1 mouse cellular context compared by ENCODE assay signal in the genomic region with DNA sequence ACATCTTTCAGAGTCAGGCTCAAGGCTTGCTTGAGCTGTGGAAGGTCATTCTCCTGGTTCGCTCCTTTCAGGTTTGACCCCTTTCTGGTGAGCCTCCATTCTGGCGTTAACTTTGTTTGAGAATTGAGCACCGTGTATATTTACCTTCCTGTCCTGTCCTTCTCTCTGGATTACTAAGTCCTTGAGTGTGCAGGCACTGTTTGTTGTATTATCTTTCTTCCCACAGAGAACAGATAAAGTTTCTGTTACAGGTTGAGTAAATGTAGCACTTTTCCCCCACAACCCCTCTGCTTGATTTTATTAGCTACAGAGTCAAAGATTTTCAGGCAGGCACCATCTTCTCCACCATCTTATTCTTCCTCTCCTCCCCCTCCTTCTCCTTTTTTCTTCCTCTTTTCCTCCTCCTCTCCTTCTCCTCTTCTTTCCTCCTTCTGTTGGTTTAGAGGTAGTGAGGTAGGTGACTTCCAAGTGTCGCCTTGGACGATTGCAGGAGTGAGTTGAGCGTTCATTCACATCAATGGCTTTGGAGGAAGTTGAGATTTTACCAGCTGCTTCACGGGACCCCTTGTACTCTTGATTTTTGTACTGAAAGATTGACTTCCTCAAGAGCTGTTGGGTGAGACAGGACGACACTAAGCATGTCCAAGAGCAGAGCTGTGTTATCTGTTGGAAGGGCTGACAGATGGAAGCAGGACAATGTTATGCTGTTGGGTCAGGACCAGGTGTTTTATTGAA.
TF ChIP-seq lines count a peak whose summit lies in the region.

No protein-coding gene starts in this region.

TF ChIP-seq in MEL, 35 proteins besides CTCF, POLR2A, EP300 and RAD21:
- TF ChIP-seq ZMIZ1 (IDR thresholded peaks at IDR 0.05; ENCODE audit: low read depth, low read length) (no peak), E2F4 (IDR thresholded peaks at IDR 0.05; ENCODE audit: borderline replicate concordance, low read depth, low read length) (no peak), MYB (IDR thresholded peaks at IDR 0.05; ENCODE audit: low read depth, low read length) (no peak), POLR2AphosphoS5 (IDR thresholded peaks at IDR 0.05; ENCODE audit: borderline replicate concordance, low read depth, low read length) (no peak), GATA1 (IDR thresholded peaks at IDR 0.05; ENCODE audit: low read depth, low read length) (no peak), USF1 (IDR thresholded peaks at IDR 0.05; ENCODE audit: low read depth, low read length) (no peak), MAFK (IDR thresholded peaks at IDR 0.05; ENCODE audit: borderline replicate concordance, low read depth, low read length) (no peak), ZNF384 (IDR thresholded peaks at IDR 0.05; ENCODE audit: low read depth, low read length) (no peak)
